ENCODE assay signal across 8 mouse cellular contexts in genomic region chr10:22579426-22579825, GRCm38 (mm10).
DNase-seq lines count a peak whose midpoint lies in the region; ATAC-seq and TF ChIP-seq lines count a peak whose summit lies in the region.
"Not testable (repeated sequence)": the region's sequence is repeated elsewhere in the genome, so short reads cannot be mapped to it uniquely, and the experiment has no call there.

No protein-coding gene starts in this region.

- WGBS in forebrain, embryonic 10.5 days: 16% methylated on average over 3 of the region's 3 CpGs
- 15% methylated on average over 3 of the region's 3 CpGs for WGBS in liver, adult 2 months
- WGBS in neural tube, embryonic 11.5 days: 15% methylated on average over 3 of the region's 3 CpGs

- not testable (repeated sequence) for H3K9ac ChIP-seq in CH12.LX (ENCODE audit: insufficient read depth, low read depth); liver, adult 2 months (ENCODE audit: low read depth, low read length); neural tube, embryonic 11.5 days (ENCODE audit: low read length)

- H3K36me3 ChIP-seq in CH12.LX (replicated peaks in 1 of 2; ENCODE audit: control insufficient read depth in 1 of 2, insufficient read depth in 1 of 2, low read length in 1 of 2); forebrain, embryonic 10.5 days (replicated peaks); liver, adult 2 months (ENCODE audit: control insufficient read depth, insufficient read depth, low read length); neural tube, embryonic 11.5 days (ENCODE audit: control insufficient read depth, insufficient read depth, low read length): not testable (repeated sequence)

- TF ChIP-seq POLR2A in CH12.LX (IDR thresholded peaks at IDR 0.05; ENCODE audit: low read depth, low read length); brain, embryonic 14.5 days (IDR thresholded peaks at IDR 0.05; ENCODE audit: borderline replicate concordance, extremely low read depth, insufficient read depth, insufficient read length, poor library complexity, severe bottlenecking); liver, adult 2 months (IDR thresholded peaks at IDR 0.05; ENCODE audit: extremely low read depth, insufficient read depth, low read length): not testable (repeated sequence)

- not testable (repeated sequence) for H3K79me2 ChIP-seq in CH12.LX (replicated peaks; ENCODE audit: control insufficient read depth, extremely low read depth, insufficient read depth, poor library complexity, severe bottlenecking); liver, adult 2 months (ENCODE audit: control insufficient read depth, insufficient read depth, low read length)

- not testable (repeated sequence) for H3K27me3 ChIP-seq in CH12.LX (replicated peaks); forebrain, embryonic 10.5 days (ENCODE audit: poor library complexity, severe bottlenecking); liver, adult 2 months (ENCODE audit: control insufficient read depth, insufficient read depth, low read length); neural tube, embryonic 11.5 days (ENCODE audit: control insufficient read depth, insufficient read depth, low read length)

- not testable (repeated sequence) for H3K4me1 ChIP-seq in CH12.LX (ENCODE audit: control insufficient read depth in 1 of 2, insufficient read depth in 2 of 2); forebrain, embryonic 10.5 days; liver, adult 2 months (ENCODE audit: control insufficient read depth, insufficient read depth, low read length); neural tube, embryonic 11.5 days (ENCODE audit: control insufficient read depth, insufficient read depth, low read length)

- not testable (repeated sequence) for H3K4me2 ChIP-seq in CH12.LX (ENCODE audit: insufficient read depth, low read depth, poor library complexity, severe bottlenecking); neural tube, embryonic 11.5 days (ENCODE audit: low read depth)

- peak in 1 of 2 experiments; percentile 75; a peak in 3 of 4 replicates for TF ChIP-seq CTCF in CH12.LX (conservative IDR thresholded peaks at IDR 0.05 in 1 of 2, IDR thresholded peaks at IDR 0.05 in 1 of 2; ENCODE audit: low read depth in 2 of 2, low read length in 2 of 2)
- TF ChIP-seq CTCF in brain, embryonic 14.5 days (IDR thresholded peaks at IDR 0.05; ENCODE audit: borderline replicate concordance, extremely low read depth, insufficient read depth, insufficient read length): peak; percentile 69; the same call in 1 of the 2 replicates
- TF ChIP-seq CTCF in liver, adult 2 months (IDR thresholded peaks at IDR 0.05; ENCODE audit: low read depth, low read length): peak; percentile 60

- not testable (repeated sequence) for ATAC-seq in neural tube, embryonic 11.5 days (ENCODE audit: insufficient read depth, low FRiP score, low TSS enrichment)

- dilution Hi-C loops in CH12.LX (cut with MboI; ENCODE audit: extremely low pct_ligation_motif_present, extremely low pct_unique_long_range_greater_than_20kb, low sequenced_read_pairs): not testable (repeated sequence)

- DNase-seq in CH12.LX (ENCODE audit: extremely low read depth): peak; percentile 54
- peak; percentile 84 for DNase-seq in brain, embryonic 14.5 days (ENCODE audit: low read depth)
- peak; percentile 58 for DNase-seq in forebrain, embryonic 10.5 days (ENCODE audit: extremely low spot score, low spot score)
- peak; percentile 31 to 48 for DNase-seq in heart, postnatal 36 days
- DNase-seq in kidney, postnatal 36 days: peak; percentile 54 to 73
- peak; percentile 29 for DNase-seq in liver, adult 2 months (ENCODE audit: extremely low read depth, low read depth, low spot score)
- DNase-seq in neural tube, embryonic 11.5 days (ENCODE audit: low spot score): peak; percentile 45
- peak; percentile 21 for DNase-seq in telencephalon, adult 2 months (ENCODE audit: low read depth, low spot score)

- TF ChIP-seq RAD21 in CH12.LX (IDR thresholded peaks at IDR 0.05; ENCODE audit: low read depth, low read length): peak; percentile 69

- not testable (repeated sequence) for H3K27ac ChIP-seq in CH12.LX (ENCODE audit: insufficient read depth, low read depth); forebrain, embryonic 10.5 days; liver, adult 2 months (replicated peaks; ENCODE audit: insufficient read depth, low read depth, low read length); neural tube, embryonic 11.5 days (ENCODE audit: low read depth, low read length)

- in situ Hi-C loops in CH12.LX (cut with MboI; ENCODE audit: low pct_ligation_motif_present, low pct_unique_long_range_greater_than_20kb, low sequenced_read_pairs): loop anchor here (25.0 kb wide), 1 partner anchor 483 kb away; no protein-coding TSS in a partner anchor

- not testable (repeated sequence) for H3K9me3 ChIP-seq in CH12.LX (replicated peaks; ENCODE audit: low read length); forebrain, embryonic 10.5 days; neural tube, embryonic 11.5 days (ENCODE audit: control insufficient read depth, low read length)

- intact Hi-C loops in heart, postnatal 36 days (cut with DNase I): loop anchor here (1.0 to 2.0 kb wide), 5 partner anchors 99 to 545 kb away; no protein-coding TSS in a partner anchor

- not testable (repeated sequence) for H3K4me3 ChIP-seq in CH12.LX (replicated peaks in 1 of 3; ENCODE audit: low read depth in 2 of 3, low read length in 2 of 3, poor library complexity in 1 of 3); forebrain, embryonic 10.5 days; liver, adult 2 months (ENCODE audit: insufficient read depth, low read depth, low read length); neural tube, embryonic 11.5 days (ENCODE audit: low read depth, low read length)

- TF ChIP-seq EP300 in CH12.LX (IDR thresholded peaks at IDR 0.05; ENCODE audit: low read length): not testable (repeated sequence)

TF ChIP-seq in CH12.LX, 34 proteins besides CTCF, POLR2A, EP300 and RAD21:
- peak; percentile 63 for TF ChIP-seq SMC3 (IDR thresholded peaks at IDR 0.05; ENCODE audit: low read depth, low read length)

Comparison
In these comparisons a context has a peak if more than half of its experiments do, and no peak if none do; other contexts are left out.
1. DNase-seq: peak in every context shown above with its lines; median percentile 84 in brain, embryonic 14.5 days; 64 in kidney, postnatal 36 days; 58 in forebrain, embryonic 10.5 days; 54 in CH12.LX; 45 in neural tube, embryonic 11.5 days; 40 in heart, postnatal 36 days; 29 in liver, adult 2 months; 21 in telencephalon, adult 2 months.